Mouse (Mus musculus) liver, embryonic 14 days (tissue): ENCODE data around the gene Bcas3. TPM values are rescaled to one million over a fixed set of nuclear protein-coding genes. Genes with fewer than 3 reads are reported as not detected.

Source experiments
- polyA plus RNA-seq: library from polyadenylated mRNA; depleted of rRNA; stranded (reverse); fragments of >200 nt; gene quantifications from 2 replicates; pipeline ENCODE4 v1.2.3, GENCODE M21; 2012; rRNA removed

Bcas3 gene
- polyA plus RNA-seq: 6.4 and 6.5 TPM in 2 replicates

GRCm38 (mm10) chr11:85352539-85353380, at the start of gene Bcas3:
Gene Bcas3, plus strand, starts transcription at chr11:85353167.

GRCm38 (mm10) chr11:85310713-85311574, 42.0 kb upstream of the Bcas3 start, which contains the start of gene Ppm1d:
Gene Ppm1d, plus strand, starts transcription at chr11:85311244.

GRCm38 (mm10) chr11:85832231-85832924, 479.4 kb downstream of the Bcas3 start, which contains the start of gene Tbx2:
Gene Tbx2, plus strand, starts transcription at chr11:85832551.

GRCm38 (mm10) chr11:85850233-85850632, 497.3 kb downstream of the Bcas3 start, which contains the start of gene Gm11444:
Gene Gm11444, minus strand, starts transcription at chr11:85850333.

Other genes starting within 250 kb of the Bcas3 start
- gene Usp32, start 213.0 kb upstream of the Bcas3 start, polyA plus RNA-seq: 23.9 and 27.8 TPM in 2 replicates
- 0.08 TPM in 1 of 2 replicates, not detected in the other for gene 1700125H20Rik, start 182.8 kb upstream of the Bcas3 start, polyA plus RNA-seq
- gene Appbp2, start 118.0 kb upstream of the Bcas3 start, polyA plus RNA-seq: 6.9 and 8.2 TPM in 2 replicates
- gene Ppm1d, start 41.9 kb upstream of the Bcas3 start, polyA plus RNA-seq: 11.5 and 13.5 TPM in 2 replicates